25 mouse cellular contexts compared by ENCODE assay signal in genomic region chr2:21676839-21677123, GRCm38 (mm10).
"Had no signal": no experiment of that assay in that cellular context is flagged by ENCODE, and none has a peak within 500 bp of the region (broad histone marks: within the 10 kb centered on the region; RNA-seq: fewer than 3 reads in every experiment).

No protein-coding gene starts in this region.

- H3K4me1 ChIP-seq: limb, embryonic 10.5 days; limb, embryonic 13.5 days; liver, embryonic 12.5 days; liver, embryonic 15.5 days; lung, embryonic 15.5 days; megakaryocyte, embryonic 14.5 days; midbrain, embryonic 10.5 days; midbrain, embryonic 13.5 days; neural tube, embryonic 13.5 days had no signal

- H3K9me3 ChIP-seq: limb, embryonic 10.5 days; limb, embryonic 13.5 days; liver, embryonic 12.5 days; liver, embryonic 15.5 days; lung, embryonic 15.5 days; megakaryocyte, embryonic 14.5 days; midbrain, embryonic 10.5 days; midbrain, embryonic 13.5 days; neural tube, embryonic 13.5 days had no signal

- DNase-seq: kidney, adult 18-20 months; kidney, adult 9 months; kidney, postnatal 14 days; kidney, postnatal 4 days; layer of hippocampus, adult 9-11 months; layer of hippocampus, postnatal 36 days; liver; lung, adult 18-20 months; lung, postnatal 10 days; lung, postnatal 36 days; right cerebral cortex, adult 18-20 months; right cerebral cortex, postnatal 14 days; right cerebral cortex, postnatal 4 days; thymus, postnatal 25 days had no signal

- H3K9ac ChIP-seq: limb, embryonic 13.5 days; liver, embryonic 12.5 days; liver, embryonic 15.5 days; lung, embryonic 15.5 days; midbrain, embryonic 13.5 days; neural tube, embryonic 13.5 days had no signal

- H3K36me3 ChIP-seq: limb, embryonic 10.5 days; limb, embryonic 13.5 days; liver, embryonic 12.5 days; liver, embryonic 15.5 days; lung, embryonic 15.5 days; midbrain, embryonic 10.5 days; midbrain, embryonic 13.5 days; neural tube, embryonic 13.5 days had no signal

- H3K27ac ChIP-seq: limb, embryonic 10.5 days; limb, embryonic 13.5 days; liver, embryonic 12.5 days; liver, embryonic 15.5 days; lung, embryonic 15.5 days; midbrain, embryonic 10.5 days; midbrain, embryonic 13.5 days; neural tube, embryonic 13.5 days had no signal

- H3K4me2 ChIP-seq: limb, embryonic 13.5 days; liver, embryonic 12.5 days; liver, embryonic 15.5 days; lung, embryonic 15.5 days; midbrain, embryonic 13.5 days; neural tube, embryonic 13.5 days had no signal

- H3K27me3 ChIP-seq: limb, embryonic 13.5 days; liver, embryonic 12.5 days; liver, embryonic 15.5 days; lung, embryonic 15.5 days; megakaryocyte, embryonic 14.5 days; midbrain, embryonic 13.5 days; neural tube, embryonic 13.5 days had no signal

- H3K4me3 ChIP-seq: limb, embryonic 10.5 days; limb, embryonic 13.5 days; liver, embryonic 12.5 days; liver, embryonic 15.5 days; lung, embryonic 15.5 days; megakaryocyte, embryonic 14.5 days; midbrain, embryonic 10.5 days; midbrain, embryonic 13.5 days; myocyte; neural tube, embryonic 13.5 days had no signal

- ATAC-seq: liver, embryonic 12.5 days; midbrain, embryonic 13.5 days; midbrain, embryonic 16.5 days had no signal
